Mouse (Mus musculus): ENCODE results near the gene Gsg1. TPM values are rescaled to one million over a fixed set of nuclear protein-coding genes. Genes with fewer than 3 reads are reported as not detected.

The Gsg1 gene
- total and polyA plus RNA-seq, 3 experiments, result not detected

- H3K4me3 ChIP-seq (ENCODE audit: control insufficient read depth in 1 of 2, insufficient read depth in 1 of 2, low read depth in 2 of 2, low read length in 2 of 2), result no peak overlapping the region
- no peak overlapping the region for H3K9ac ChIP-seq (ENCODE audit: control insufficient read depth, low read depth, low read length, poor library complexity, severe bottlenecking)
- H3K79me2 ChIP-seq (ENCODE audit: control insufficient read depth, insufficient read depth, low read length, poor library complexity), result no peaks in the 10 kb centered on the region
- H3K9me3 ChIP-seq (replicated peaks; ENCODE audit: insufficient read depth, low read length), result no peaks in the 10 kb centered on the region
- no peak overlapping the region for H3K27ac ChIP-seq (ENCODE audit: control insufficient read depth, low read depth, low read length)
- H3K27me3 ChIP-seq (ENCODE audit: control insufficient read depth in 1 of 2, insufficient read depth in 2 of 2, low read length in 2 of 2), result no peaks in the 10 kb centered on the region; a peak in 2 of 4 replicates
- TF ChIP-seq RCOR1 (IDR thresholded peaks at IDR 0.05; ENCODE audit: low read depth, low read length) (no peak), MEF2A (IDR thresholded peaks at IDR 0.05; ENCODE audit: extremely low read depth, insufficient replicate concordance, low read depth, low read length, poor library complexity, severe bottlenecking) (no peak), HCFC1 (IDR thresholded peaks at IDR 0.05; ENCODE audit: low read depth, low read length) (no peak), BHLHE40 (IDR thresholded peaks at IDR 0.05; ENCODE audit: borderline replicate concordance, low read depth, low read length) (no peak)
- H3K36me3 ChIP-seq (ENCODE audit: control insufficient read depth in 1 of 2, insufficient read depth in 2 of 2, low read length in 2 of 2), result no peaks in the 10 kb centered on the region
- H3K4me1 ChIP-seq (ENCODE audit: control insufficient read depth in 1 of 2, insufficient read depth in 2 of 2, low read length in 2 of 2), result no peaks in the 10 kb centered on the region
- DNase-seq (ENCODE audit: low read depth, low spot score), result no peak
Measured at GRCm38 (mm10) chr6:135247861-135248260, 6.3 kb downstream of the Gsg1 start.

DNA sequence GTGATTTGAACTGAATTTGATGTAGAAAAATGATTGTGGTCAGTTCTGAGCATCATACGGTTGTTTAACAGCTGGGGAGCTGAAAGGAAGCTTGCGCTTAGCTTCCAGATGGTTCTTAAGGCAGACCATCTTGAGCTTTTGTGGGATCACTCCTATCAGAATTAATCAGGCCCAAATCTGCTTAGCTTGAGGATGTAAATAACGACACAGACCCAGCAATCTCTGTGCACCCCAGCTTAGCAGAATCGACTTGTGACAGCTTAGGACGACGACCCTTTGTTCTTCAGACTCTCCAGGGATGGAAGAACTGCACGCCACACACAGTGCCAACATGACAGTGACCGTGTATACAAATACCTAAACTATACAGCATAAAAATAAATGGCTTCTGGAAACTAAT lies 8.6 kb downstream of the Gsg1 start:
- Histone ChIP-seq H3K9me3 (replicated peaks; ENCODE audit: insufficient read depth, low read length) (no peaks in the 10 kb centered on the region), H3K36me3 (ENCODE audit: control insufficient read depth in 1 of 2, insufficient read depth in 2 of 2, low read length in 2 of 2) (no peaks in the 10 kb centered on the region), H3K27ac (ENCODE audit: control insufficient read depth, low read depth, low read length) (no peak overlapping the region), H3K79me2 (ENCODE audit: control insufficient read depth, insufficient read depth, low read length, poor library complexity) (no peaks in the 10 kb centered on the region), H3K27me3 (ENCODE audit: control insufficient read depth in 1 of 2, insufficient read depth in 2 of 2, low read length in 2 of 2) (no peaks in the 10 kb centered on the region; a peak in 2 of 4 replicates), H3K4me1 (ENCODE audit: control insufficient read depth in 1 of 2, insufficient read depth in 2 of 2, low read length in 2 of 2) (no peaks in the 10 kb centered on the region), H3K4me3 (ENCODE audit: control insufficient read depth in 1 of 2, insufficient read depth in 1 of 2, low read depth in 2 of 2, low read length in 2 of 2) (no peak overlapping the region), H3K9ac (ENCODE audit: control insufficient read depth, low read depth, low read length, poor library complexity, severe bottlenecking) (no peak overlapping the region)
- DNase-seq (ENCODE audit: low read depth, low spot score), result no peak
- TF ChIP-seq MXI1 (IDR thresholded peaks at IDR 0.05; ENCODE audit: low read depth, low read length) (no peak), UBTF (IDR thresholded peaks at IDR 0.05; ENCODE audit: borderline replicate concordance, insufficient read depth, low read depth, low read length) (no peak), KAT2A (conservative IDR thresholded peaks at IDR 0.05; ENCODE audit: low read depth, low read length) (no peak), SMC3 (IDR thresholded peaks at IDR 0.05; ENCODE audit: low read depth, low read length) (no peak), NELFE (IDR thresholded peaks at IDR 0.05; ENCODE audit: low read depth, low read length) (no peak), ZMIZ1 (IDR thresholded peaks at IDR 0.05; ENCODE audit: low read depth, low read length) (no peak), POLR2A (IDR thresholded peaks at IDR 0.05; ENCODE audit: control insufficient read depth in 1 of 2, insufficient read depth in 1 of 2, low read depth in 1 of 2, low read length in 2 of 2, poor library complexity in 1 of 2) (no peak), ELF1 (IDR thresholded peaks at IDR 0.05; ENCODE audit: low read depth, low read length) (no peak), CHD1 (IDR thresholded peaks at IDR 0.05; ENCODE audit: low read depth, low read length) (no peak), SIN3A (IDR thresholded peaks at IDR 0.05; ENCODE audit: low read length) (no peak), JUND (IDR thresholded peaks at IDR 0.05; ENCODE audit: low read depth, low read length) (no peak), ETS1 (IDR thresholded peaks at IDR 0.05; ENCODE audit: low read depth, low read length) (no peak), MYB (IDR thresholded peaks at IDR 0.05; ENCODE audit: low read depth, low read length) (no peak), TCF12 (IDR thresholded peaks at IDR 0.05; ENCODE audit: low read depth, low read length) (no peak), POLR2AphosphoS5 (IDR thresholded peaks at IDR 0.05; ENCODE audit: borderline replicate concordance, low read depth, low read length) (no peak), RCOR1 (IDR thresholded peaks at IDR 0.05; ENCODE audit: low read depth, low read length) (no peak), GATA1 (IDR thresholded peaks at IDR 0.05; ENCODE audit: low read depth, low read length) (no peak), E2F4 (IDR thresholded peaks at IDR 0.05; ENCODE audit: borderline replicate concordance, low read depth, low read length) (no peak), RAD21 (IDR thresholded peaks at IDR 0.05; ENCODE audit: low read depth, low read length) (no peak), MYC (IDR thresholded peaks at IDR 0.05; ENCODE audit: low read depth, low read length) (no peak)

Data from MEL (cell line).